Mouse (Mus musculus) cerebellum, adult 11-12 months (tissue): ENCODE data around the gene Ankrd13a.

Source experiments
- DNase-seq: peaks from one replicate; pipeline ENCODE4 v3.0.0; 2022

Ankrd13a gene

GRCm38 (mm10) chr5:114767185-114767584 lies 7.3 kb upstream of the Ankrd13a start:
- DNase-seq, result no peak

GRCm38 (mm10) chr5:114769786-114770185 lies 4.7 kb upstream of the Ankrd13a start:
- peak; percentile 51 for DNase-seq

- no peak for DNase-seq
Observed at GRCm38 (mm10) chr5:114771796-114772195, 2.7 kb upstream of the Ankrd13a start.

- DNase-seq, result peak; percentile 77
Observed at GRCm38 (mm10) chr5:114772456-114773203, 1.8 kb upstream of the Ankrd13a start.

- DNase-seq, result peak; percentile 97
Observed at GRCm38 (mm10) chr5:114773211-114773710, 1.2 kb upstream of the Ankrd13a start.

- DNase-seq, result peak; percentile 56
Observed at GRCm38 (mm10) chr5:114773780-114774179, 697 bp upstream of the Ankrd13a start.

- DNase-seq, result peak; percentile 52
Observed at GRCm38 (mm10) chr5:114775056-114775979, 841 bp downstream of the Ankrd13a start, which contains the start of gene Git2. Gene Git2, minus strand, starts transcription at chr5:114775517.

GRCm38 (mm10) chr5:114776174-114776573 lies 1.7 kb downstream of the Ankrd13a start:
- DNase-seq, result peak; percentile 44

- DNase-seq, result peak; percentile 56
Observed at GRCm38 (mm10) chr5:114779956-114780489, 5.5 kb downstream of the Ankrd13a start.

GRCm38 (mm10) chr5:114780912-114781311 lies 6.4 kb downstream of the Ankrd13a start:
- no peak for DNase-seq

GRCm38 (mm10) chr5:114782991-114783390 lies 8.5 kb downstream of the Ankrd13a start:
- DNase-seq, result no peak

- DNase-seq, result no peak
Observed at GRCm38 (mm10) chr5:114783405-114784163, 9.1 kb downstream of the Ankrd13a start.

- DNase-seq, result no peak
Observed at GRCm38 (mm10) chr5:114784622-114785165, 10.2 kb downstream of the Ankrd13a start.

GRCm38 (mm10) chr5:114785196-114785595 lies 10.7 kb downstream of the Ankrd13a start:
- DNase-seq, result no peak

- peak; percentile 73 for DNase-seq
Observed at GRCm38 (mm10) chr5:114793317-114793716, 18.8 kb downstream of the Ankrd13a start.

- DNase-seq, result peak; percentile 82
Observed at GRCm38 (mm10) chr5:114794609-114795008, 20.1 kb downstream of the Ankrd13a start.

GRCm38 (mm10) chr5:114795231-114795630 lies 20.8 kb downstream of the Ankrd13a start:
- DNase-seq, result peak; percentile 71

- no peak for DNase-seq
Observed at GRCm38 (mm10) chr5:114795653-114796052, 21.2 kb downstream of the Ankrd13a start.

- peak; percentile 68 for DNase-seq
Observed at GRCm38 (mm10) chr5:114796299-114797012, 22.0 kb downstream of the Ankrd13a start.

GRCm38 (mm10) chr5:114797253-114797652 lies 22.8 kb downstream of the Ankrd13a start:
- DNase-seq, result no peak

- DNase-seq, result no peak
Observed at GRCm38 (mm10) chr5:114799848-114800247, 25.4 kb downstream of the Ankrd13a start.
